Mouse (Mus musculus) heart, postnatal 0 days (tissue): Measurements from ENCODE around the gene Cntf.
"Not testable (repeated sequence)": the region's sequence is repeated elsewhere in the genome, so short reads cannot be mapped to it uniquely, and the experiment has no call there.

Experiments used
- CTCF ChIP-seq: IDR thresholded peaks from 2 replicates; pipeline ENCODE4 v1.5.1; 2016; ENCODE audit warnings: antibody characterized with exemption, control low read depth, low read depth
- EP300 ChIP-seq: IDR thresholded peaks from 2 replicates; pipeline ENCODE4 v1.6.1; 2016; ENCODE audit warnings: antibody characterized with exemption, low read depth

- not testable (repeated sequence) for TF ChIP-seq EP300, CTCF
Observed at GRCm38 (mm10) chr19:12721596-12721995, 43.8 kb downstream of the Cntf start.
